Mouse (Mus musculus) lung, postnatal 14 days (tissue): ENCODE data around the gene Krtap19-5.

ENCODE experiments used
- DNase-seq: peaks from one replicate; pipeline ENCODE4 v3.0.0; 2021

Krtap19-5 gene

DNA sequence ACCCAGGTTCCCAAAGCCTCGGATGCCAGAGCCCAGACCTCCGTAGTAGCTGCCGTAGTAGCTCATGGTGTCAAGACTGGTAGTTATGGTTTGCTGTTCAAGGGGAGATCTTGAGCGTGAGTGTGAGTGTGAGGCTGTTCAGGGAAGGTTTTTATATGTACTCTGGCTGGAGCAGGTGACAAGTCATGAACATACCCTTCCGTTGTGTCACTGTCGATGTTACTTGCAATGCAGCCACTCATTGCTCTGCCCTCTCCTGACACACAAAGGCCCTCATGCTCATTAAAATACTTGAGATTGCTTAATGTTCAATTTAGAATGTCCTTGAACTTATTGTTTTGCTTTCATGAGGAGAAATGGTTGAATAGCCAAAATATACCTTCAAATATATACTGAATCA is at the start of gene Krtap19-5:
Krtap19-5 (minus strand) TSS at position 101 of the 400 bp plus-strand sequence.
- no peak for DNase-seq

DNA sequence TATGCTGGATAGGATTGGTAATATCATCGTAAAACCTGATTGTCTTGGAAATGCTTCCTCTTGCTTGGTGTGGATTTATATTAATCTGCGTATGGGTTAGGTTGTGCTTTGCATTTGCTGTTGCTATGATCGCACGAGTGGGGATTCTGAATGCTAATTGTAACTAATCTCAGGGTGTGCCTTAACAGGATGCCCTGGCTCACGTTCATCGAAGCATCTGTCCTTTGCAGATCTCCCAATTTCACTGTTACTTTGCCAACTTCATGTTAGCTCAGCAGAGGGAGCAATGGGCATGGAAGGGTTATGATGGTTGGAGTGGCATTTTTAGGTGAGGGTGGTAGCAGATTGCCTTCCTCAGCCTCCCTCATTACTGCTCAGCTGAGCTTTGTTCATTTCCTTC is 44.8 kb upstream of the Krtap19-5 start:
- no peak for DNase-seq

DNA sequence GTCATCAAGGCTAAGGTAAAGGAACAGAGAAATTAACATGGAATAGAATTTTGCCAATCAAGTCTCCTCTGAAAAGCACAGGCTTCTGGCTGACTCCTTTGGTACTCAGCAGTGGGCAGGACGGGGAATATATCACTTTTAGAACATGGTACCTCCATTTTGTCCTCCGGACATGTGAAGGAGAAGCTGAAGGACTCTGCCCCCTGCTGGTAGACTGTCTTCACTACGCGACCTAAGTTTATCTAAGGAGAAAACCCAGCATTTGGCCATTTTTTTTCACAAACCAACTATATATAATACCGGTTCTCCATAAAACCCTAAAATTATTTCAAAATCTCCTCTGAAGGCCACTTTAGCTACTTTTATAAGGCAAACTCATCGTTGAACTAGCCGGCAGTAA is 42.0 kb upstream of the Krtap19-5 start:
- DNase-seq: no peak

DNA sequence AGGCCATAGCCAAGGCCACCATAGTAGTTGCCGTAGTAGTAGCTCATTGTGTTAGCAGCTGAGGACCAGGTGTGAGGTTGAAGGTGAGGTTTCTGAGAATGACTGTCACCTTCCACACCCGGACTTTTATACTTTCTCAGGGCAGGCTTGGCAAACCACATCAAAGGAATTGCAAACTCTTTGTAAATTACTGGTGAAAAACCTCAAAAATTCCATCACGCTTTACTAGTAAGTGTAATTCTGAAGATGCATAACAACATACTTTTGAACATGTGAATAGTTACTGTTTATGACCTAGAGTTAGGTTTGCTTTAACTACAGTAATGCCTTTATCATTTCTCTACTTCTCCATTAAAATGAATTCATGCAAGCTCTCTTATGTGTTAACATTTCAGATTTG is 35.9 kb upstream of the Krtap19-5 start, which contains the start of gene Krtap19-9b:
Krtap19-9b (minus strand) TSS at position 101 of the 400 bp plus-strand sequence.
- DNase-seq: no peak

DNA sequence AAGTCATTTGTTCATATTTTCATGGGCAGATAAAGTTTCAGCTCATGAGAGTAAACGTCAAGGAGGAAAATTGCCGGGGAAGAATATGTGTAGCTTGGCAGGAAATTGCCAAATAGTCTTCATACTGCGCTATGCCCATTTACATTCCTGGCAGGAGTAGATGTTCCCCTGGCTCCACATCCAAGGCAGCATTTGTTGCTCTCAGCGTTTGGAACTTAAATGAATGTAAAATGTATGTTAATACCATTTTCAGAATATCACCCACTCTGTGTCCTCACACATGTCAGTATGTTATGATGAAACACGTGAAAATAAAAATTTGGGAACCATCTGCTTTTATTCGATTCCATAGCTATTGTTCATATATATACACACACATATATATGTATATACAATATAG is 9.4 kb downstream of the Krtap19-5 start:
- no peak for DNase-seq

DNA sequence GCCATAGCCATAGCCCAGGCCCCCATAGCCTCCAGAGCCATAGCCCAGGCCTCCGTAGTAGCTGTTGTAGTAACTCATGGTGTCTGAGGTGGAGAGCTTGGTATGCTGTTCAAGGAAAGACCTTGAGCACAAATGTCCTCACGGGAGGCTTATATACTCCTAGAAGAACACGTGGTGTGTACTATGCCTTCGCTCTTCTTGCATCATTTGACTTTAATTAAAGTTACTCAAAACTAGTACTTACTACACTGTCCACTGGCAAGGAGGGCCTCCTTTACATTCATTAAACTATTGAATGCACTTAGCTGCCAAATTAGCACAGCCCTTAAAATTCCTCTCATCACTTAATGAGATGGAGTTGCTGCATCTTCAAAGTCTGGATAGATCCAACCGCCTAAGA is 11.3 kb downstream of the Krtap19-5 start, which contains the start of gene Krtap19-4:
Krtap19-4 (minus strand) TSS at position 101 of the 400 bp plus-strand sequence.
- DNase-seq: no peak

DNA sequence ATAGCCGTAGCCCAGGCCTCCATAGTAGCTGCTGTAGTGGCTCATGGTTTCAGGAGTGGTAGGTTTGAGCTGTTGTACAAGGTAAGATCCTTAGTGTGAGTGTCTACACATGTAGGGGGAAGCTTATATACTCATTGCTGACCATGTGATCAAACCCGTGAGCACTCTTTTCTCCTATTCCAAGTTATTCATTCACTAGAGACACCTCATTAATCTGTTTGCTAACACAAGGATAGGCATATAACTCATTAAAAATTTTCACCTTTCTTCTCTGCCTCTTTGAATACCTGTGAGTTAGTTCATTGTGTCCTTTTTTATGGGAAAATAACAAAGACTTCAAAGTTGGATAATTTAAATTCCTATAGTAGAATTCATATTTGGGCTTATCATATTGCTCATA is 18.3 kb downstream of the Krtap19-5 start, which contains the start of gene Krtap19-3:
Krtap19-3 (minus strand) TSS at position 101 of the 400 bp plus-strand sequence.
- no peak for DNase-seq

DNA sequence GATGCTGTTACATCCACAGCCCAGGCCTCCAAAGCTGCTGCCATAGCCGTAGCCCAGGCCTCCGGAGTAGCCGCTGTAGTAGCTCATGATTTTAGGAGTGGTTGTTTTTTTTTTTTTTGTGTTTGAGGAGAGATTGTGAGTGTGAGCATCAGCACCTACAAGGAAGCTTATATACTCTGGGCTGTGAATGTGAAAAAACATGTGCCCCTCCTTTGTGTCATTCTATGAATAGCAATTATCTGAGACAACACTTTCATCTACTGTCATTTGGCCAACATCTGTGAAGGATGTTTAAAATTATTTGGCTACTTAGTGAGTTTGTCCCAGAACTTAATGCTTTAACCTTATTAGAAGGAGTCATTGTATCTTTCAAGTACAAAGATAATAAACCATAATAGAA is 22.1 kb downstream of the Krtap19-5 start, which contains the start of gene Krtap19-2:
Krtap19-2 (minus strand) TSS at position 101 of the 400 bp plus-strand sequence.
- DNase-seq: no peak

DNA sequence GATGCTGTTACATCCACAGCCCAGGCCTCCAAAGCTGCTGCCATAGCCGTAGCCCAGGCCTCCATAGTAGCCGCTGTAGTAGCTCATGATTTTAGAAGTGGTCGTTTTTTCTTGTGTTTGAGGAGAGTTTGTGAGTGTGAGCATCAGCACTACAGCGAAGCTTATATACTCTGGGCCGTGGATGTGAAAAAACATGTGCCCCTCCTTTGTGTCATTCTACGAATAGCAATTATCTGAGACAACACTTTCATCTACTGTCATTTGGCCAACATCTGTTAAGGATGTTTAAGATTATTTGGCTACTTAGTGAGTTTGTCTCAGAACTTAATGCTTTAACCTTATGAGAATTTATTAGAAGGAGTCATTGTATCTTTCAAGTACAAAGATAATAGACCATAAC is 26.9 kb downstream of the Krtap19-5 start, which contains the start of gene Krtap19-1:
Krtap19-1 (minus strand) TSS at position 101 of the 400 bp plus-strand sequence.
- DNase-seq: no peak

DNA sequence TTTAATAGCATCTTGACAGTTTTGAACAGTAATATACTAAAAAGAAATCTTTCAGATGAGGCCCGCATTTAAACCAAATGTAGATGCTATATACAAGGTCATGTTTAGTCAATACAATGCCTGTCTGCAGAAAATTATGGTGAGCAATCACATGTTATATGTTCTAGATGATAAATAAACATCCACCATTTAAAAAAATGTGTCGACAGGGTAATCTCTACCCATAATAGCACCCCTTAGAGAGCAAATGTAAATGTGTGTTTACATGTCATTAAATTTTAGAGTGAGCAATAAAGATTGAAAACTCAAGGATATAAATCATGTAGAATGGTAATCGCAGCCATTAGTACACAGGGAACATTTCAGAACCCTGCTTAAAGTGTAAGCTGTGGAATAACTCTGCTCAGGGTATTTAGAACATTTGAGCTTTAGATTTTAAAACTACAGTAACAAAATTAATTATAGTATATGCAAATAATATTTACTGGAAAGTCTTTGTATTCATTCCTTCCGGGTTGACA is 31.3 kb downstream of the Krtap19-5 start:
- no peak for DNase-seq

DNA sequence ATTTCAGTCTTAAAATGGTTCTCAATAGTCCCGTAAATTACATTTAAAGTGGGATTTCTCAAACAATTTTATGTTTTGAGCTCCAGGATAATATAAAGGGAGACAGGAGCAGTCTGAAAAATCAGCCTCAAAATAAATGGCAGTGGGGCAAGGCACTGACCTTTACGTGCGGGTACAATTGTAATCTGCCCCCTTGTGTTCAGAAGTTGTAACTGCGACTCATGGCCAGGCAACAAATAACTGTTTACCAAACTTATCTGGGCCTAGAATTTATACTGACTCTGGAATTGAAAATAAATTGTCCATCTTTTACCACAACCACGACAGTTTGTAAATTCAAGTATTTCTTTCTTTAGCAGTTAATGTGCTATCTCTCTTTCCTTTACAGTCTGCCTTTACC is 44.8 kb downstream of the Krtap19-5 start:
- DNase-seq: peak; percentile 1

DNA sequence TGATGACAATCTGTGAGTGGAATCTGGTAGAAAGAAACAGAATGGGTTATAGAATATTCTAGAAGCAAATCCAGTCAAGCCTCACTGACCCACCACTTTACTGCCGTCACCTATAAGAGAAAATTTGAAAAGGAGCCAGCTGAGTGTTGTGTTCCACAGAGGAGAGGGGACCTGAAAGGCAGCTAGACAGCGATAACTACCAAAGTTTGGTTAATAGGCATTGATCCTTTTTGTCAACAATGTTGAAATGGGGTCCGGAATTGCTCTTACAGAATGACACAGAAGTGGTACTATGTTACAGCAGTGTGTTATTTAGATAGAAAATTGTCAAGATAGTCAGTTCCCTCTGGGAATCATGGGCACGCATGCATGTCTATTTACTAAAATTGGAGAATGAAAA is 47.7 kb downstream of the Krtap19-5 start:
- DNase-seq: no peak

DNA sequence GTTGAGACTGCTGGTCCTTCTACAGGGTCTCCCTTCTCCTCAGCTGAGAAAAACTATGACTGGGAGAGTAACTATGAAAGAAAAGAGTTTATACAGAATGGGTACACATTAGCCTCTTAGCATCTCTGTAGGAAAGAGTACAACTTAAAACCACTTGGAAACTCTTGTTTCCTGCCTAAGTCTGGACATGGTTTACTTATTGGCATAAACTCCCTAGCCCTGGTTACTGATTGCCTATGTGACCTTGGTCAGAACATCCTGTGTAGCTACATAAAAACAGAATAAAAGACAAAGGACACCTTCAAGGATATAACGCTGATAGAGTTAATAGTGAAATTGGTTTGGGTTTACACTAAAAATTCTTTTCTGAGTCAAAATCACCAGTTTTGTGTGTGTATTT is 48.9 kb downstream of the Krtap19-5 start:
- DNase-seq: no peak
